Mouse (Mus musculus) liver, embryonic 14.5 days (tissue): ENCODE data around the gene 0610037L13Rik.

Experiments
- CTCF ChIP-seq: IDR thresholded peaks from 2 replicates; pipeline ENCODE4 v1.5.1; 2016; ENCODE audit warnings: antibody characterized with exemption, low read depth, control low read depth
- EP300 ChIP-seq: IDR thresholded peaks from 2 replicates; pipeline ENCODE4 v1.6.1; 2016; ENCODE audit warnings: antibody characterized with exemption, low read depth

DNA sequence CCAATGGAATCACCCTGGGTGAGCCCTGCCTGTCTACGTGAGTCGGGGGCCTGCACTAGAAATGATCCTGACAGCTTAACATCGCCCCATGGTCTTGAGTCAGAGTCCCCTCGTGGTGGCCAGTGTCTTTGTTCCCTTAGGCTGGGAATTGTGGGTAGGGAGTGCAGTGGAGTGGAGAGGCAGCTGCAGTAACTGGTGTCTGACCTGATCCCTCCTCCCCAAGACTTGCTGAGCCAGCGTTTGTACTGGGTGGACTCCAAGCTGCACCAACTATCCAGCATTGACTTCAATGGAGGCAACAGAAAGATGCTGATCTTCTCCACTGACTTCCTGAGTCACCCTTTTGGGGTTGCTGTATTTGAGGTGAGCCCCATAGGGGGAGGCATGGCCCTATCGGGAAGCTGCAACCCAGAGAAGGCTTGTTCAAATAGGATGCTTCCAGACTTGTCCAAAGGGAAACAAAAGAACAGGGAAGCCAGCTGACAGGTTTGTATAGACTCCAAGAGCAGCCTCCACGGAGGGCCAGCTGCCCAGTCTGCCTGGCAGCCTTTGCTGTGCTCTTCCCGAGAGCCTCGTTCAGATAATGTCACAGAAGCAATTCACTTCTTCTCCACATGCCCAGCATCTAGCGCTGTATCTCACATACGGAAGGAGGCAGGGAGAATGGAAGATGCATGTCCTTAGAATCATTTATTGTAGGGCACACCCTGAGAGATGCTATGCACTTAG, 32.5 kb upstream of the 0610037L13Rik start:
- TF ChIP-seq CTCF = no peak
- no peak for TF ChIP-seq EP300
